Mouse (Mus musculus): ENCODE data around the gene 1700031F05Rik.
"Not testable (repeated sequence)": the region's sequence is repeated elsewhere in the genome, so short reads cannot be mapped to it uniquely, and the experiment has no call there.

1700031F05Rik gene

DNA sequence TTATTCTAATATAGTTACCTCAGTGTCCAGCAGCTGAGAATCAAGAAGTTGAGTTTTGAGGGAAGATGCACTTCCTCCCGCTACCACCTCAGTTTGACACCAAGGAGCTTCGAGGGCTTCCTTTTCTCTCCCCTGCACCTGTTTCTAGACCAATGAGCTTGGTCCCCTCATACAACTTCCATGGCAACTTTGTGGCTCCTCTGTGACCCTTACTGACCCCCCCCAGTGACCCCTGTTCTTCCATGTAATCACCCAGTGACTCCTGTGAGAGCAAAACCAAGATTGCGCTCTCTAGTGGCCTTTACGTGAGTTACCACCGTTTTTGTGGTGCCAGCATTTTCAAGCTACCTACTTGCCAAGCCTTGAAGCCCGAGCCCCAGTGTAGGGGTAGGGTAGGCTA lies at the start of gene 1700031F05Rik:
Gene 1700031F05Rik, minus strand, starts transcription at position 101 of the 400 bp plus-strand sequence.
- DNase-seq, result no peak

DNA sequence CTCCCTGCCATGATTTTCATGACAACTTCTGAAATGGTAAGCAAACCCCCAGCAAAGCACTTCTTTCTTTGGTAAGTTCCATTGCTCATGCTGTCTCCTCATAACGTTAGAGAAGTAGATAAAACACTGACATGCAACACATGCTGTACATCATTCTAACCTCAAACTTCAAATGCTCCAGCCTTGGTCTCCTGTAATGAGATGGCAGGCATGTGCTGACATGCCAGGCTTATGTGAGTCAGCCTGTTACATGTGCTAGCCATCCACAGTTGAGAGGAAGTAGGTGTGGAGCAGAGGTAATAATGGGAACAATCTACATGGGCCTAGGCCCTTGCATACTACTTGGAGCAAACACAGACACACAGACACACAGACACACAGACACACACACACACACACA lies 47.1 kb upstream of the 1700031F05Rik start:
- not testable (repeated sequence) for DNase-seq

DNA sequence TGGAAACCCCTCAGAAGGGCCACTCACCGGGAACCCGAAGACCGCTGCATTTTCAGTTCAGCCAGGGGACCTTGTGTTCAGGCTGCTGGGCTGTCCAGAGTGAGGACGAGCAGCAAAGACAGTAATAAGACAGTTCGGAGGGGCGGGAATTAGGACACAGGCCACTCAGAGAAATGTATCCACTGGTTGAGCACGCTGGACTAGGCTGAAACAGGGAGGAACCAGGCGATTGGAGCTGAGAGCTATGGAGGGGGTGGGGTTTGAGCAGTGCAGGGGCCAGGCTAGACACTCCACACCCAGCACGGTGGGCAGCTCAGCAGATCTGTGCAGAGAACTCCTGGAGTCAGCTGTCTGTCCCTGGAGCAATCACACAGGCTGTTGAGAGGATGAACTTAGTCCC lies 40.8 kb upstream of the 1700031F05Rik start, which contains the start of the genes Dmrtc1a and 1700011M02Rik:
Gene Dmrtc1a, minus strand, starts transcription at position 101 of the 400 bp plus-strand sequence.
Gene 1700011M02Rik, plus strand, starts transcription at position 319 of the 400 bp plus-strand sequence.
- not testable (repeated sequence) for DNase-seq

DNA sequence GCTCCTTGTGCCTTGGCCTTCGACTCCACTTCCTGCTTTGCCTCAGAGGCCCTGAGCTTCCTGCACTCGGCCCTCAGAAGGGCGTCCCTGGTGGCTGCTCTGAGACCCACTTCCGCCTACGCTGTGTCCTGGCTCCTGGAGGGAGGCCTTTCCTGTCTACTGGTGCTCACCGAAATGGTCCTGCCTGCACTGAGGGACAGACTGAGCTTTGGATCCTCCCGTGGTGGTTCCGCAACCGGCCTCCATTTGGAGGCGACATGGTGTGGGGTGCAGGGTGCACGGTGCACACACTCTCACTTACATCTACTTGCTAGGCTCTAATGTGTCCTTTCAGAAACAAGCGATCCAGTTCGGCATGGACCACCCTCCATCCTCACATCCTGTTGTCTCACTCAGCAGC lies 13.3 kb downstream of the 1700031F05Rik start, which contains the start of gene Dmrtc1c2:
Gene Dmrtc1c2, minus strand, starts transcription at position 101 of the 400 bp plus-strand sequence.
- not testable (repeated sequence) for DNase-seq

DNA sequence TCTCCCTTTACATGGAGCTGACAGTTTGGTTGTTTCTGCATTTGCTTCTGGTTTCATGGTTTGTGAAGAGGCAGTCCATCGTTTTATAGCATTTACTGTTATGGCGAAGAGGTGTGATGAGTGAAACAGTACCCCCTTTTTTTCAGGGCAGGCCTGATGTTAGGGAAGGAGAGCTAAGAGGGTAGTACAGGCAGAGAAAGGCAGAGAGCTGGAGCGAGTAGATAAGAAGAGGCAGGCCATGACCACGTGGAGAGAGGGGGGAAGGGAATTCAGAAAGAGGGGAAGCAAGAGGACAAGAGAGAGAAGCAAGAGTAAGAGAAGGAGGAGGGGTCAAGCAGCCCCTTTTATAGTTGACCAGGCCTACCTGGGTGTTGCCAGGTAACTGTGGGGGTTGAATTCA lies 55.5 kb downstream of the 1700031F05Rik start:
- no peak for DNase-seq

All from B cell, adult 2 months (primary cell).